Mouse (Mus musculus) ovary, postnatal 14 days (tissue): ENCODE results near the gene Timm22.

Experiments used
- DNase-seq: peaks from one replicate; pipeline ENCODE4 v3.0.0; 2022; ENCODE audit warnings: low spot score

Gene Timm22

DNA sequence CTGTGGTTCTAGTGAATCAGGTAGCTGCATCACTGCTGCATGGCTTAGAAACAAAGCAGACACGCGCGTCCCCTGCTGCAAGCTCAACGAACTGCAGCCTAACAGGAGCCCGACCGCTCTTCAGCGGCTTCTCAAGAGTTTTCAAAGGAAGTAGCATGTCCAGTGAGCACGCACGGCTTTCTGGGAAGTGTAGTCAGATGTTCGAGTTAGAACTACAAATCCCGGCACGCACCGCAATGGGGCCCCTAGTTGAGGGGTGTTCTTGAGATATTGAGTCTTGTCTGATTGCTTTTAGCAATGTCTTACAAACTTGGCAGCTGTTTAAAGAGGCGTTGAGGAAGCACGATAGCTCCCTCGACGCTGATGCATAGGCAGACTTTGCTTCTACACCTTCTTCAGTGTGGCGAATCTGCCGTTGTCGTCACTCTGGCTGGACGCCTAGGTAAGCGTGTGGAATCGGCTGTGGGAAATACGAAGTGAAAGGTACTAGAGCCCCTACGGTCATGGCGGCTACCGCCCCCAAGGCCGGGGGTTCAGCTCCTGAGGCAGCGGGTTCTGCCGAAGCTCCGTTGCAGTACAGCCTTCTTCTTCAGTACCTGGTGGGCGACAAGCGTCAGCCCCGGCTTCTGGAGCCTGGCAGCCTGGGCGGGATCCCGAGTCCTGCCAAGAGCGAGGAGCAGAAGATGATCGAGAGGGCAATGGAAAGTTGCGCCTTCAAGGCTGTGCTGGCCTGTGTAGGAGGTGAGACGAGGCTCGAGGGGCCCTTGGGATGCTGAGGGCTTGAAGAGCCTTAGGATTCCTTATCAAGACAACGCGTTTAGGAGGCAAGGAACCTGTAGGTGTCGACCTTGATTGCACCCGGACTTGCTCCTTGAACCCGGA, at the start of gene Timm22:
Gene Timm22, plus strand, starts transcription at position 251 of the 882 bp plus-strand sequence.
- DNase-seq = peak; percentile 96

DNA sequence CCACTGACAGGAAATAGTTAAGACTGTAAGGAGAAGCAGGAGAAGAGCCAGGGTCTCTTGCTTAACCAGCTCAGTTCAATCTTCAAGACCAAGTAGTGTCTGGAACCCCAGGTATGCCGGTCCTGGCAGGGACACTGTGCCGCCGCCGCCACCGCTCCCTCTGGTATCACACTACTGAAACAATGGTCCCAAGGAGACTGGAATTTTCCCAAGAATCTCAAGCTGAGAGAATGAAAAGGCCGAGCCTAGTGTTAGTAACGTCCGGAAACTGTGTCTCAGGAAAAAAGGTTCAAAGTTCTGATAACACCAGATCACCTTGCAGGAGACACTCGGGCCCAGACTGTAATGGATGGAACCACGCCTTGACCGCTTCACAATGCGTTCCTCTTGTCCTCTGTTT, 49.3 kb upstream of the Timm22 start:
- DNase-seq = no peak

DNA sequence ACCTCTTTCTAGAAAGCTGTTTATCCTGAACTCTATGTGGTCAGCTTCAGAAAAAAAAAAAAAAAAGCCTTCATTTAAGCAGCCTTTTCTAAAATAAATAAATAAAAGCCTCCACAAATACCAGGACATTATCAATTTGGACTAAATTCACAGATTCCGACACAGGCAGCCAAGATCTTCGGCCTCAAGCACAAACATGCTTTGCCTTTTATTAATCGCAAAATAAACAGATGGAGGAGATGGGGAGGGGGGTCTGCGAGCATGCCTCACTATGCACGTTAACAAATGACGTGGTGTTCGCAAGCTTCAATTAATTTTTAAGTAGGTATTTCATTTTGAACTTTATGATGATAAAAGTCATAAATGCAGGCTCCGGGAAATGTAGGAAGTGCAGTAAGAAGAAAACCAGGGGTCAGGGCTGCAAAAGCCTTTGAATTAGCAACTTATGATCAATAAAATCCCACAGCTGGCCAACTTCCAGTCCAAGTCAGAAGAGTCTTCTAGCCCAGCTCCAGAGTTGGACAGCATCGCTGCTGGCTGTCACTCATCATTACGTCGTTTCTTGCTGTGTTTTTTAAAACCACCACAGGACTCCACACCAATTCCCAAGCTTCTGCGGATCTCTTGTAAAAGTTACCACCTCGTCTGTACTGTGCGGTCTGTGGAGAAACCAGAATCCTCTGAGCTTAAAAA, 48.0 kb upstream of the Timm22 start:
- no peak for DNase-seq

DNA sequence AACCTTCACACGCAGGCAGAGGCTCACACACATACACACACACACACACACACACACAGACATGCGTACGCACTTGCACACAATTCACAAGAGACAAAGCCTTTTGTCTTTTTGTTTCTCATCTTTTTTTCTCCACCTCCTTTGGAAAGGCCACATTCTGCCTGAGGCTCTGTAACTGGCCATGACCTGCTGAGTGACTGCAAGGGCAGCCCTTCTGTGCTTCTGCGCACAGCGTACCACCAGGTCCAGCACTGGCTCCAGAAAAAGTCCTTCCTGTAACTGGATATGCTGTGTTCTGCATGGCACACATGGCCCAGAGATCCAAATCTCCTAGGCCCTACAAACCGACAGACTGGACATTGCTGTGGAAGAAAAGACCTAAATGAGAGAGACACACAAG, 46.5 kb upstream of the Timm22 start:
- no peak for DNase-seq

DNA sequence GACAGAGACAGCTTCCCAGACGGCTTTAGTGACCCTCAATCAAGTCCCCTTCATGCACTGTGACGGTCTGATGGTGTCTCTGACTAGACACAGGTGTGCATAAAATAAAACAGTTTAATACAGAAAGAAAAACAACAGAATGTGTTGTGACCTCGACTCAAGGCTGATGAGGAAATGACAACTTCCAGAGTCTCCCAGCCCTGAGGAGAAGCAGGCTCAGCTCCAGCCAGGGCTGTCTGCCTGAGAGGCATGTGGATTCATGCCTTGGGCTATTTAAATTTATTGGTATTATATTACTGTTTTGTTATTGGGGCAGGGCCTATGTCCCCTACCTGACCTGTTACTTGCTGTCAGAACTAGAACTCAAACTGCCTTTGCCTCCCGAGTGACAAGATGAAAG, 45.3 kb upstream of the Timm22 start:
- DNase-seq = no peak

DNA sequence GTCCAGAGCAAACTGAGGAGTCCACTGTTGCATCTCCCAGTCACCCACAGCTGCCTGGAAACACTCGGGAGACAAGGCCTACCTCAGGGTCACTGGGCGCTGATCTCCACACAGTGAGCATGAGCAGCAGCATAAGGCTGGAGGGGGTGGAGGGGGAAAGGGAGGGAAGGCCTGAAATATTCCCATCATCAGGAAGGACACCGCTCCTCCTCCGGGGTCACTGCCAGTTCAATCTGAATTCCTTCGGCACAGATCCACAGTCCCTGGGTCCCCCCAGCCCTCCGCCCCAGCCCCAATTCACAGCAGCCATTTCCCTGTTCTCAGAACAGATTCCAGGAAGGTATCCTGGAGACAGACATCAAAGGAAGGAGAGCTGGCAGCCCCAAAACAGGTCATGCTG, 43.6 kb upstream of the Timm22 start:
- DNase-seq = no peak

DNA sequence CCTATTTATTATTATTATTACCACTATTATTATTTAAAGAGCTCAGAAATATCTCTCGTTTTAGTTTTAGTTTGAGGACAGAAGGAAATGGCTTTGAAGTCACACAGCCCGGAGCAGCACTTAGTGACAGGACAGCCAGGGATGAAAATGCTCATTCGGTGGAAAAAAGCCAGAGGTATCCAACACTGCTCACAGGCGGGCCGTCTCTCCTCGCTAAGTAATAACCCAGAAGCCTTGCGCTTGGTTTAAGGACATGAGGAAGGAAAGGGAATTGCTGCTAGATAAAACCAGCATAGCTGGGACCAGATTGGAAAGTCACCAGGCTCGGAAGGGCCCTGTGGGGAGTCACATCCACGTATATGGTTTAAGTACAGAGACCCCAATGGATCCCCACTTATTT, 43.1 kb upstream of the Timm22 start:
- DNase-seq = no peak

DNA sequence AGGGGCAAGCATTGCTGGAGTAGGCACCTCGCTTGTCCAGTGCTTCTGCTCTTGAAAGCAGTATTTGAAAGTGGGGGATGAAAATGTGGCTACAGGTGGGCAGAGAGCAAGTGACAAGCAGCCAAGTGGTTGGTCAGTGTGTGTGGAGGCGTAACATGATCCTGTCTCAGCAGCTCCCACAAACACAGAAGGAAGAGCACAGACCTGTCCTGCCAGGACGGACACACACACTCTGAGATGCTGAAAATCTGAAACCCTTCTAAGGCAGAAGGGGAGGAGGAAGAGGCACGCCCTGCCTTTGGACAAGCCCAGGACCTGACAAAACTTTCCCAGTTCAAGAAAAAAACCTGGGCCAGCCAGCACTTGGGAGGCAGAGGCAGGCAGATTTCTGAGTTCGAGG, 42.7 kb upstream of the Timm22 start:
- no peak for DNase-seq

DNA sequence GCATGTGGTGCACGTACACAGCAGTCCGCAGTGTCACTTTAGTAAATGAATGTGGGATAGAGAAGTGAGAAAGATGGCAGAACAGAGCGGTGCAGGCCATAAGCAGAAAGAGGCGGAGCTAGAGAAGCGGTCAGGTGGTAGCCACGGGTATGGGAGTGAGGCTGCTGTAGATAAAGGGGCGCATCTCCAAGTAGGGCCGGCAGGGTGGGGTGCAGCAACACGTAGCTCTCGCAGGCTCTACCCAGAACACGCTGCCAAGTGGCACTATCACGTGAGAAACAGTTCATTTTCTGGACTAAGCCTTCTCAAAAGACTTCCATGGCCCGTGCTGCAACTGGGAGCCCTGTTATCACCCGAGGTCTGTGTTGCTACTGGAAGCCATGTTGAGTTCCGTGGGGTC, 40.0 kb upstream of the Timm22 start:
- no peak for DNase-seq

DNA sequence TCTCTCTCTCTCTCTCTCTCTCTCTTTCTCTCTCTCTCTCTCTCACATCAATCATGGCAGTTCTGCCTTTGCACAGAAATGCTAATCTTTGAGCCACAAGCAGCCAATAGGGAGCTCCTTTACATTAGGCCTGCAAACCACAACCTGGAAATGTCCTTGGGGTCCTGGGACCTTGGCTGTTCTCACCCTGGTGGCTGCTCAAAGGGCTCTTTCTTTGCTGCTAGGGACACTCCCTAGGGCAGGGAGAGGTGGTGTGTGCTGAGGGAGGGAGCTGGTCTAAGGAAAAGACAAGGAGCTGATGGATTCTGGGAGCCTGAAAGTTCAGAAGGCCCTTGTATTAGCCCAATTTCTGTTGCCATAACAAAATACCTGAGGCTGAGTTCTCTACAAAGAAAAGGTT, 36.3 kb upstream of the Timm22 start:
- DNase-seq = no peak

DNA sequence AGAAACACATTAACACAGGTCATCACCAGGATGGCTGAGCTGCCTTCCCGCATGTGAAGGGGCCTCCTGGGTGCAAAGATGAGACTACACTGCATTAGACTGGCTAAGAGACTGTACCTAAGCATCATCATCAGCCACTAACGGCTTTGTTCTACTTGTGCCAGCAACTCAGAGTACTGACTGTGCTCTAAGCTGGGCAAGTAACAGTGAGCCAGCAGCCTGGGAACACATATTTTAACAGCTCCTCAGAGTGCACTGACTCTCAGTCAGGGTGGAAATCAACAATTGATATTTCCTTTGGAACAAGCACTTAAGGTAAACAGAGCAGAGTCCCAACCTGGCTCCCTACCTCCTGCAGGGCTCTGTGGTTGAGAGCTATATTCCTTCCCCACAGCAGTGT, 34.6 kb upstream of the Timm22 start:
- DNase-seq = no peak

DNA sequence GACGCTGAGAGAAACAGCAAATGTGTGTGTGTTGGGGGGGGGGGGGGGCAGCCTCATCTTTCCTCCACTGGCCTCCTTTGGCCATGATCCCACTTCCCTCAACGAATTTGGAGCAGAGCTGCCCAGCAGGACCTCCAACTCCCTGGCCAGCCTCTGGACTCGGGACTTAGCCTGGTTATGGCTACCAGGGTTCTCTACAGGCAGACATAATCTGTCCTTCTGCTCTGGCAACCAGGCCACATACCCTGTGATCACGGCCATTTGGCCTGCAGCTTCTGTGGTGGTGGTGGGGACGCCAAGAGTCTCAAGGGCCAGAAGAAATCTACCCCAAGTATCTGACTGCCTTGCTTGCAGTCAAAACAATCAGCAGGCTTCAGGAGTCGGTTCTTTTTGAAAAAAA, 34.2 kb upstream of the Timm22 start:
- no peak for DNase-seq

DNA sequence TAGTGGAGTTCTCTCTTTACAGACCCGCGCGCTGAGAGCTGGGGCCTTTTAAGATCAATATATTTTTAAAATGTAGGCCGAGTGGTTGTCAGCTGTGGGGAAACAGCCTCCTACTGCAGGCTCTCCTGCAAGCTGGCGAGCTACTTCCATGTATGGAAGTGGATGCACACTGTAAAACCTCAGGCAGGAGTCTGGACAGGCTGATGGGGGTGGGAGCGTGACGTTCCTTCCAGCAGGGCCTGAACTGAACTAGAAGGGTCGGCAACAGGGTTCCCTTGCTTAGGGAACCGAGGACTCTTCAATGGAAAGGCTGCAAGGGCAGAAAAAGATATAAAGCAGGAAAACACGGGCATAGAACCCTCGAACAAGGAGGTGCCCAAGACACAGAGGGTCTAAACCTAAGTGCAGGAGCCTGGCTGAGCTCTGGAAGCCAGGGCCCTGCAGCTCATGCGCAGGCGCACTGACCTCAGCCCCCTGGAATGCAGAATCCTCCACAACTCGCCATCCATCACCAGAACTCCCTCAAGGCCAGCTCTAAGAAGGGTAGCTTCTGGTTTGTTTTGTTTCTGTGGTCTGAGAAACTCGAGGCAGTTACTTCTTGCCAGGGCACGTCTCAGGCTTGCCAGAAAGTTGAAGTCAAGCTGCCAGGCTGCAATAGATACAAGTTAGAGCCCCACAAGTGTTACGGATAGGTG, 32.1 kb upstream of the Timm22 start:
- DNase-seq = peak; percentile 73

DNA sequence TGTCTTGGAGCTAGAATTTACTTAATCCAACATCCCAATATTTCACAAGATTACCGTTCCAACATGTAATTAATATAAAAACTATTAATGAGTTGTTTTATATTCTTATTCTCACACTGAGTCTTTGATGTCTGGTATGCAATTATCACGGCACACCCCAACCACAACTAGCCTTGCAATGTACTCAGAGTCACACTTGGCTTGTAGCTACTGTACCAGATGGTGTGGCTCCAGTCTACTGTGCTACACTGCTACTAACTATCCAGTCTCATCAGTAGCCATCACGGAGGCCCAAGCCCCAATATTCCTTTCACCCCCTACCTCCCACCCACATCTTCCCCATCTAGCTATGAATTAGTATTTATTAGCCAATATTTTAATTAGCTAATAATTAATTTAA, 30.3 kb upstream of the Timm22 start:
- DNase-seq = no peak

DNA sequence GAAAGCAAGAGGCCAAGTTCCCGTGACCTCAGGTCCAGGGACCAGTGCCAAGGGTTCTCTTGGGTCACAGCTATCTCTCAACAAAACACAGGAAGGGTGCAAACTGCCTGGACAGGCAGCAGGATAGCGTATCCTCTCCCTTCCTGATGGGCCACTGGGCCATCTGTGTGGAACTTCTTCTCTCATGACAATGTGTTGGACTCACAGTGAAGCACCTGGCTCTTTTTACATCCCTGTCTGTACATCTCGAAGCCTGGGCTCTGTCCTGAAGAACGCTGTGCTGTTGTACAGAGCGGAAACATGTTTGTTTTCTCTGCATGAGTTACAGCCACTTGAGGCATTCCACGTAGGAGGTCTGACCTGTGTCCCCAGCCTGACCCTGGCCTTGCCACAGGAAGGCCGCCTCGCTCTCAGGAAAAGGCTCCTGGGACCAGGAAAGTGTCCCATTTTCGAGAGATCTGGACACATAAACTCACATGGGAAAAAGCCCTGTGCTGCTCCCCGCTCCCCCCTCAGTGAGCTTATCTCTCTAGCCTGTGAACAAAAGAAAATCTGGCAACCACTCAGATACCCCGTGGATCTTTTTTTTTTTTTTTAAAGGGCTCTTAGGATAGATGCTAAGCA, 26.7 kb upstream of the Timm22 start:
- no peak for DNase-seq

DNA sequence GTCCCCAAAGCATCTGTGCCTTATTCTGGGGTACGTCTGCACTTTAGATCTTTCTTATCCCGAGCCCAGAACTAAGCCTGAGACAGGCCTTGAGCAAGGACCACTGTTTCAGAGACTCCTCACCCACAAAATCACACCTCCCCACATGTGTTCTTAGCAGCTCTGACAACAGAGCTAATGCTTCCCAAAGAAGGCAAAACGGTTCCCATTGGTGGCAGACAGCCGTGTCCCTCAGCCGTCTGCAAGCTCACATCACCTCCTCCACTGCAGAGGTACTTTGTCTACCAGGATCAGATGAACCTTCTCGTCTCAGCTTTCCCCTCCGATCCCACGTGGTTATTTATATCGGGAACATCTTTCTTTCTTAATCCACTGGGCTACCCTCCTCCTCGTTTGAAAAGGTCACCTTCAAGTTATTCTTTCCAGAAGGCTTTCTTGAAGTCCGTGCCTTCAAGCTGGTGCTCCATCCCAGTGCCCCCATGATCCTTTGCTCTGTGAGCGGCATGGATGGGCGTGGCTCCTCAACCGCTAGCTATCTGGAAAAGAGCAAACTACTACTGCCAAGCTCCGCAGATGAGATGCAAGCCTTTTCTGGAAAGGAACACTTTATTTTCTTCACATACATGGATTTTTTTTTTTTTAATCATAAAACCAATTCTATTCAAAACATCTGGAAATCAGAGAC, 25.4 kb upstream of the Timm22 start:
- no peak for DNase-seq

DNA sequence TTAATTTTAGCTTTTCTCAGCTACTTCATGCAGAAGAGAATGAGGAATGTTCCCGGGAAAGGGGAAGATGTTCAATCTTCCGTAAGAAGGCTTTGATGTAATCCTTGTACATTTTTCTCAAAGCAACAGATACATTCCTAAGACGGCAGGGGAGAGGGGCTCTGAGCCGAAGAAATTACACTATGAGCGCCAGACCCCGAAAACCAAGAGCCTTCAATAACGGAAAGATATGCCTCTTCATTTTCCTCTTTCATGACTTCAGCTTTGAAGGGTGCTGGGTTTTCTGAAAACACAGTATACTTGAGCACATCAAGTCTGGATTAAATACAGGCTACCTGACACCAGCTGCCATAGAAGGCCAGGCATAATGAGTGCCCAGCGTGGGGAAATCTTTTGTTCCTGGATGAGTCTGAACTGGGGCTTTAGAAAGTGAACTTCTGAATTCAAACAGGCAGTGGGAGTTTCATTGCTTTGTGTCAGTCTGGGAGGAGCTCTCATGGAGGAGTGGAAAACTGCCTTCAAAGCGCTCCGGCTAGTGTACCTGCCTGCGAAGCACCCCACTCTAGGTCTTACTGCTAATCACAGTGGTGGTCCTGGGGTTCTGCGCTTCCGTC, 23.9 kb upstream of the Timm22 start:
- no peak for DNase-seq

DNA sequence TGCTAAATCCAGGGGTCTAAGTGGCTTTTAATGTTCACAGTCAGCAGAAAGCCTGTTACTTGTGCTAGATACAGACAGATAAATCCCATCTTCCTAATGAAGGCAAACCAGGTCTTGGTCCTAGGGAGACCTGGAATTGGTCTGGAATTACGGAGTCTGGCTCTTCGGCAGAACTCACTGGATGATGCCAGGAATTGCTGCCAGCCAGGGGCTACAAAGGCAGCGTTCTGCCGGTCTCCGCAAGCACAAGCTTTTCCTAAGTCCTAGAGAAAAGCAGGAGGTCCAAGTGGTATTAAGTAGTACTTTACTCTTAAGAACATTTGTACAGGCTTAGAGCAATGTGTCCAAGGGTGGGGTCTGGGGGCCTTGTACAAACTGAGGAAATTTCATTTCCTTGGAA, 22.4 kb upstream of the Timm22 start:
- no peak for DNase-seq

DNA sequence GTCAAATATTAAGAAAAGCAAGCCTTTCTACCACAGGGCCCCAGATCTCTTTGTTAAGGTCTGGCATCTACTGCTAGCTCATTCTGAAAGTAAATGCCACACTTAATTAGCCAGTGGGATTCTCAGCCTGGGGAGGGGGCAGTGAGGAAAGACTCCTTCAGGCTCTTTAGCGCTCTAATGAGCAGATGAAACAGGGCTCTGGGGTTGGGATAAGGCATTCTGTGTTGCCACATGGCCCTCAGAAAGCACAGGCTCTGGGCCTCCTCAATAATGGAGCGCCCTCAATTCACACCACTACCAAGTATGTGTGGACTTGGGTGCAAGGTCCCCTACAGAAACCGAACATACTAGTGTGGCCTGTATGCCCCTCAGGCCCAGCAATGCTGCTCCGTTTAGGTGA, 21.7 kb upstream of the Timm22 start:
- no peak for DNase-seq

DNA sequence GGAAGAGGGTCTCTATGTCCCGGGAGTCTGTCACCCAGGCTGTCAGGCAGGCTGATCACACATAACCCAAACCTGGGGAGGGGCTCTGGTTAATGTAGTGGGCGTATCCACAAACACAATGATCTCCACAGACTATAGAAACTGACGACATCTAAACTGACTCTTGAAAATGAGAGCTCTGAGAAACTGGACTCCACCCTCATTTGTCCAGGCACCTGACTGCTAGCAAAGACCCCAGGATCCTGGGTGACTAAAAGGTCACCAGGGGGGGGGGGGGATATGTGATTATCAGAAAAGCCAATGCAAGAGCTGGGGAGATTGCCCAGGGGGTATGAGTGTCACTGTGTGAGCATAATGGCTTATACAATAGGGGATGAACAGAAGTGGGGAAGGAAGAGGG, 21.0 kb upstream of the Timm22 start:
- DNase-seq = no peak

DNA sequence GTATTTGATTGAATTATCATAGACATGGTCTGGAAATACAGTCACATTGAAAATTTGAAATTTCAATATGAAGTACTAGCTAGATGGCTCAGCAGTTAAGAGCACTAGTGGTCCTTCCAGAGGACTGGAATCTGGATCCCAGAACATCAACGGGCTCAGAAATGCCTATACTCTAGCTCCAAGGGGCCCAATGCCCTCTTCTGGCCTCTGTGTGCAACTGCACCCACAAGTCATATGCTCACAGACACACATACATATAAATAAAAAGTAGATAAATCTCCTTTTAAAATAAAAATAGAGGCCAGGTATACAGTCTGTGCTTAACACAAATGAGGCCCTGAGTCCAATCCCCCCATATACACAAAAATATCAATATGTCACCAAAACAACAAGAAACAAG, 19.7 kb upstream of the Timm22 start:
- no peak for DNase-seq

DNA sequence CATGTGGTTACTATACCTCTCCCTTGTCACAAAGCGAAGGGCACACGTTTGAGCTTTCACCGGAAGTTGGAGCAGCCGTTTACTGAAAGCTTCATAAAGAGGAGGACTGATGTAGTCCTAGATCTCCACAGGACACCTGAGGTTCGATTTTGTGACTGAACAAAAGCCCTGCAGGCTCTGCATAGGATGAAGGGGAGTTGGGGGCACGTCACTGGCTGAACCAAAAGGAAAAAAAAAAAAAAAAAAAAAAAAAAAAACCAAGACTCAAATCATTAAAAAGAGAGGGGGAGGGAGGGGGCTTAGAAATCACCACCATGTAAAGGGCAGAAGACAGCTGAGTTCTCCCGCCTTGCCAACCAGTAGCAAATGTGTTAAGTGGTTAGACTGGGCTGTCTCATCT, 18.0 kb upstream of the Timm22 start:
- no peak for DNase-seq
